Mouse (Mus musculus) forebrain, embryonic 12.5 days (tissue): ENCODE data around the gene Atp6v0c. TPM values are rescaled to one million over a fixed set of nuclear protein-coding genes. Genes with fewer than 3 reads are reported as not detected.
A peak's percentile ranks its signal among the peaks of the same experiment; 100 is the strongest.

ENCODE experiments used
- ATAC-seq: fragments of 200-750 bp; cut with Nextera tagmentation; 2 replicates; pipeline ENCODE4 v1.8.0; 2017; ENCODE audit warnings: moderate TSS enrichment; ENCODE audit not compliant: low FRiP score
- H3K27ac ChIP-seq: fragments of 300-500 bp; sonication (generic); 2 replicates; pipeline ENCODE4 v1.5.1; 2016; ENCODE audit warnings: mild to moderate bottlenecking
- H3K27me3 ChIP-seq: fragments of 300-500 bp; sonication (generic); 2 replicates; pipeline ENCODE4 v1.6.1; 2016; ENCODE audit warnings: mild to moderate bottlenecking
- H3K36me3 ChIP-seq: fragments of 300-500 bp; sonication (generic); replicated peaks from 2 replicates; pipeline ENCODE4 v1.6.1; 2016; ENCODE audit warnings: mild to moderate bottlenecking
- H3K4me1 ChIP-seq: fragments of 300-500 bp; sonication (generic); 2 replicates; pipeline ENCODE4 v1.6.1; 2016
- H3K4me2 ChIP-seq: fragments of 300-500 bp; sonication (generic); 2 replicates; pipeline ENCODE4 v1.6.1; 2016; ENCODE audit warnings: mild to moderate bottlenecking, moderate library complexity
- H3K4me3 ChIP-seq: fragments of 300-500 bp; sonication (generic); replicated peaks from 2 replicates; pipeline ENCODE4 v1.5.1; 2016; ENCODE audit warnings: mild to moderate bottlenecking
- H3K9ac ChIP-seq: fragments of 300-500 bp; sonication (generic); 2 replicates; pipeline ENCODE4 v1.6.1; 2016; ENCODE audit warnings: mild to moderate bottlenecking
- H3K9me3 ChIP-seq: fragments of 300-500 bp; sonication (generic); 2 replicates; pipeline ENCODE4 v1.6.1; 2016
- WGBS: fragments of 180-500 bp; shearing (Covaris S2); methylation state at CpG from one replicate; pipeline ENCODE4 v1.1.7; 2016; 5-methylcytosine and 5-hydroxymethylcytosine counted together
- polyA plus RNA-seq: library from polyadenylated mRNA; unstranded; fragments of >200 nt; fragmentation: Nextera tagmentation; extraction: Ambion mirVana; gene quantifications from 2 replicates; pipeline ENCODE4 v1.2.1, GENCODE M21; 2016

The Atp6v0c gene
- polyA plus RNA-seq, 1 experiment from 2014 or later: 461 TPM

- peak; percentile 27; the same call in 1 of the 2 replicates for ATAC-seq
- Histone ChIP-seq H3K4me2 (peak overlapping the region; percentile 92), H3K27ac (0 out of 2 replicates have a peak overlapping the region, but pooled peaks have one; percentile 2), H3K36me3 (no peaks in the 10 kb centered on the region), H3K9me3 (no peaks in the 10 kb centered on the region), H3K27me3 (peaks cover 48% of the 10 kb centered on the region), H3K4me3 (peak overlapping the region; percentile 64), H3K9ac (peak overlapping the region; percentile 75), H3K4me1 (peaks cover 91% of the 10 kb centered on the region)
- WGBS: 6% methylated on average over 57 of the region's 62 CpGs
Measured at GRCm38 (mm10) chr17:24206451-24207351, 37.2 kb upstream of the Atp6v0c start.

GRCm38 (mm10) chr17:24205908-24206361, 36.4 kb upstream of the Atp6v0c start:
- Histone ChIP-seq H3K4me1 (peaks cover 84% of the 10 kb centered on the region), H3K27me3 (peaks cover 44% of the 10 kb centered on the region), H3K4me3 (peak overlapping the region; percentile 64), H3K4me2 (peak overlapping the region; percentile 92), H3K9ac (peak overlapping the region; percentile 75), H3K27ac (peak overlapping the region; percentile 69; the same call in 1 of the 2 replicates), H3K36me3 (no peaks in the 10 kb centered on the region), H3K9me3 (no peaks in the 10 kb centered on the region)
- WGBS: 8% methylated on average over 15 of the region's 15 CpGs
- ATAC-seq: peak; percentile 47

GRCm38 (mm10) chr17:24205284-24205888, 35.9 kb upstream of the Atp6v0c start, which contains the start of gene Tbc1d24:
Gene Tbc1d24, minus strand, starts transcription at chr17:24205562.
- peak within 1 kb of the TSS; percentile 69; the same call in 1 of the 2 replicates for H3K27ac ChIP-seq
- H3K9me3 ChIP-seq: no peaks in the 10 kb centered on the region
- peak; percentile 85 for ATAC-seq
- H3K4me3 ChIP-seq: peak within 1 kb of the TSS; percentile 64
- H3K36me3 ChIP-seq: no peaks in the 10 kb centered on the region
- H3K9ac ChIP-seq: peak within 1 kb of the TSS; percentile 75
- H3K4me2 ChIP-seq: peak within 1 kb of the TSS; percentile 92
- peaks cover 39% of the 10 kb centered on the region for H3K27me3 ChIP-seq
- WGBS: under 1% methylated on average over 65 of the region's 65 CpGs
- peaks cover 78% of the 10 kb centered on the region for H3K4me1 ChIP-seq

- peak overlapping the region; percentile 75 for H3K9ac ChIP-seq
- peak overlapping the region; percentile 92 for H3K4me2 ChIP-seq
- H3K27ac ChIP-seq: no peak overlapping the region
- 16% methylated on average over 7 of the region's 7 CpGs for WGBS
- no peaks in the 10 kb centered on the region for H3K9me3 ChIP-seq
- peaks cover 33% of the 10 kb centered on the region for H3K27me3 ChIP-seq
- peaks cover 73% of the 10 kb centered on the region for H3K4me1 ChIP-seq
- no peak for ATAC-seq
- H3K36me3 ChIP-seq: no peaks in the 10 kb centered on the region
- H3K4me3 ChIP-seq: peak overlapping the region; percentile 64
Measured at GRCm38 (mm10) chr17:24204846-24205245, 35.3 kb upstream of the Atp6v0c start.

GRCm38 (mm10) chr17:24203611-24204534, 34.4 kb upstream of the Atp6v0c start:
- Histone ChIP-seq H3K9me3 (no peaks in the 10 kb centered on the region), H3K4me1 (peaks cover 64% of the 10 kb centered on the region), H3K4me2 (peak overlapping the region; percentile 92), H3K4me3 (peak overlapping the region; percentile 64; the same call in 1 of the 2 replicates), H3K27me3 (peaks cover 30% of the 10 kb centered on the region), H3K9ac (no peak overlapping the region), H3K36me3 (no peaks in the 10 kb centered on the region), H3K27ac (no peak overlapping the region)
- no peak for ATAC-seq
- 85% methylated on average over 3 of the region's 3 CpGs for WGBS

- Histone ChIP-seq H3K4me2 (no peak overlapping the region), H3K9ac (no peak overlapping the region), H3K4me3 (no peak overlapping the region), H3K27me3 (peaks cover 22% of the 10 kb centered on the region), H3K36me3 (no peaks in the 10 kb centered on the region), H3K9me3 (no peaks in the 10 kb centered on the region), H3K27ac (no peak overlapping the region), H3K4me1 (peaks cover 56% of the 10 kb centered on the region)
- no peak for ATAC-seq
- 39% methylated on average over 4 of the region's 4 CpGs for WGBS
Measured at GRCm38 (mm10) chr17:24203068-24203467, 33.6 kb upstream of the Atp6v0c start.

- H3K4me3 ChIP-seq: no peak overlapping the region
- ATAC-seq: no peak
- 70% methylated on average over 4 of the region's 4 CpGs for WGBS
- no peaks in the 10 kb centered on the region for H3K9me3 ChIP-seq
- no peak overlapping the region for H3K9ac ChIP-seq
- no peak overlapping the region for H3K4me2 ChIP-seq
- no peaks in the 10 kb centered on the region for H3K36me3 ChIP-seq
- H3K27me3 ChIP-seq: peaks cover 3% of the 10 kb centered on the region
- peaks cover 36% of the 10 kb centered on the region for H3K4me1 ChIP-seq
- H3K27ac ChIP-seq: no peak overlapping the region
Measured at GRCm38 (mm10) chr17:24201092-24201491, 31.6 kb upstream of the Atp6v0c start.

GRCm38 (mm10) chr17:24199741-24200140, 30.2 kb upstream of the Atp6v0c start:
- H3K9me3 ChIP-seq: no peaks in the 10 kb centered on the region
- 84% methylated on average over 4 of the region's 4 CpGs for WGBS
- peaks cover 25% of the 10 kb centered on the region for H3K4me1 ChIP-seq
- no peaks in the 10 kb centered on the region for H3K27me3 ChIP-seq
- no peak overlapping the region for H3K4me3 ChIP-seq
- no peak overlapping the region for H3K4me2 ChIP-seq
- ATAC-seq: no peak
- H3K27ac ChIP-seq: no peak overlapping the region
- H3K36me3 ChIP-seq: no peaks in the 10 kb centered on the region
- H3K9ac ChIP-seq: no peak overlapping the region

- no peaks in the 10 kb centered on the region for H3K36me3 ChIP-seq
- H3K4me3 ChIP-seq: no peak overlapping the region
- WGBS: 82% methylated on average over 4 of the region's 4 CpGs
- no peak for ATAC-seq
- no peak overlapping the region for H3K27ac ChIP-seq
- H3K4me2 ChIP-seq: no peak overlapping the region
- no peaks in the 10 kb centered on the region for H3K27me3 ChIP-seq
- H3K9me3 ChIP-seq: no peaks in the 10 kb centered on the region
- H3K9ac ChIP-seq: no peak overlapping the region
- H3K4me1 ChIP-seq: peaks cover 21% of the 10 kb centered on the region
Measured at GRCm38 (mm10) chr17:24199252-24199651, 29.8 kb upstream of the Atp6v0c start.

GRCm38 (mm10) chr17:24197032-24197824, 27.7 kb upstream of the Atp6v0c start:
- WGBS: 75% methylated on average over 15 of the region's 15 CpGs

GRCm38 (mm10) chr17:24195349-24195748, 25.8 kb upstream of the Atp6v0c start:
- Histone ChIP-seq H3K9me3 (no peaks in the 10 kb centered on the region), H3K4me3 (no peak overlapping the region), H3K4me2 (no peak overlapping the region), H3K4me1 (peaks cover 8% of the 10 kb centered on the region), H3K9ac (no peak overlapping the region), H3K36me3 (no peaks in the 10 kb centered on the region), H3K27ac (no peak overlapping the region), H3K27me3 (no peaks in the 10 kb centered on the region)
- no peak for ATAC-seq
- 79% methylated on average over 2 of the region's 2 CpGs for WGBS

More at GRCm38 (mm10) chr17:24197032-24197824, 27.7 kb upstream of the Atp6v0c start:
- peaks cover 2% of the 10 kb centered on the region; the same call in 1 of the 2 replicates for H3K4me1 ChIP-seq
- H3K4me3 ChIP-seq: no peak overlapping the region
- no peaks in the 10 kb centered on the region for H3K36me3 ChIP-seq
- H3K9me3 ChIP-seq: no peaks in the 10 kb centered on the region
- H3K4me2 ChIP-seq: no peak overlapping the region
- H3K27ac ChIP-seq: no peak overlapping the region
- no peaks in the 10 kb centered on the region for H3K27me3 ChIP-seq
- no peak for ATAC-seq
- no peak overlapping the region for H3K9ac ChIP-seq
